Mouse (Mus musculus) limb, embryonic 15.5 days (tissue): ENCODE data around the gene Robo3. TPM values are rescaled to one million over a fixed set of nuclear protein-coding genes. Genes with fewer than 3 reads are reported as not detected.

Experiments
- ATAC-seq: fragments of 200-750 bp; cut with Nextera tagmentation; 2 replicates; pipeline ENCODE4 v1.8.0; 2017; ENCODE audit warnings: low read depth, moderate TSS enrichment; ENCODE audit not compliant: insufficient number of reproducible peaks, low FRiP score, low TSS enrichment
- H3K27ac ChIP-seq: fragments of 300-500 bp; sonication (generic); 2 replicates; pipeline ENCODE4 v1.5.1; 2015; ENCODE audit warnings: moderate library complexity, mild to moderate bottlenecking, inconsistent platforms
- H3K27me3 ChIP-seq: fragments of 300-500 bp; sonication (generic); 2 replicates; pipeline ENCODE4 v1.6.1; 2015; ENCODE audit warnings: inconsistent platforms
- H3K36me3 ChIP-seq: fragments of 300-500 bp; sonication (generic); 2 replicates; pipeline ENCODE4 v1.6.1; 2015; ENCODE audit warnings: inconsistent platforms
- H3K4me1 ChIP-seq: fragments of 300-500 bp; sonication (generic); 2 replicates; pipeline ENCODE4 v1.6.1; 2015; ENCODE audit warnings: inconsistent platforms
- H3K4me2 ChIP-seq: fragments of 300-500 bp; sonication (generic); 2 replicates; pipeline ENCODE4 v1.6.1; 2015; ENCODE audit warnings: mild to moderate bottlenecking, inconsistent platforms
- H3K4me3 ChIP-seq: fragments of 300-500 bp; sonication (generic); 2 replicates; pipeline ENCODE4 v1.5.1; 2015; ENCODE audit warnings: mild to moderate bottlenecking, inconsistent platforms
- H3K9ac ChIP-seq: fragments of 300-500 bp; sonication (generic); 2 replicates; pipeline ENCODE4 v1.6.1; 2015; ENCODE audit warnings: inconsistent platforms
- H3K9me3 ChIP-seq: fragments of 300-500 bp; sonication (generic); 2 replicates; pipeline ENCODE4 v1.6.1; 2016; ENCODE audit warnings: inconsistent platforms
- WGBS: fragments of 180-500 bp; shearing (Covaris S2); methylation state at CpG from one replicate; pipeline ENCODE4 v1.1.7; 2015; 5-methylcytosine and 5-hydroxymethylcytosine counted together
- polyA plus RNA-seq: library from polyadenylated mRNA; unstranded; fragments of >200 nt; fragmentation: Nextera tagmentation; extraction: Ambion mirVana; gene quantifications from 2 replicates; pipeline ENCODE4 v1.2.1, GENCODE M21; 2015

Gene Robo3
- polyA plus RNA-seq, 1 experiment from 2014 or later = 0.12 TPM

DNA sequence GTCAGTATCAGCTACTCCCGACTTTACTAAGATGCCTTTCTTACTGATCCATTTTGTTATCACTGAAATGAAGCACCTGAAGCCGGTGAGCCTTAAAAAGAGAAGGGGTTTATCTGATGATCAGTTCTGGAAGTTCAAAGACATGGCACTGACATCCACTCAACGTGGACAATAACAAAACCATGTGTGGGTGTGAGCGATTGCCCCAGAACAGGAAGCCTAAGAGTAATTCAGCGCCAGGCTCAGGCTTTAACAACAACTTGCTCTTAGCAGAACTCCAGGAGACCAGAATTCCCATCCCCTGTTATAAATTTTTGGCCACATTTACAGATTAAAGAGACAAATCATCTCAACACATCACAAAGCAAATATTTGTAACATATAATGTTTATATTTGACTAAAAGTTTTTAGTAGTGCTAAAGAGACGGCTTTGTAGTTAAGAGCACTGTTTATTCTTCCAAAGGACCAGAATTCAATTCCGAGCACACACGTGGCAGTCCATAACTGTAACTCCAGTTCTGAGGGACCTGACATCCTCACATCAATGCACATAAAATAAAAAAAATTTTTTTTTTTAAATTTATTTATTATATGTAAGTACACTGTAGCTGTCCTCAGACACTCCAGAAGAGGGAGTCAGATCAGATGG is 39.4 kb downstream of the Robo3 start:
- no peaks in the 10 kb centered on the region for H3K36me3 ChIP-seq
- H3K9ac ChIP-seq = no peak overlapping the region
- no peaks in the 10 kb centered on the region for H3K27me3 ChIP-seq
- ATAC-seq = no peak
- no peaks in the 10 kb centered on the region for H3K4me1 ChIP-seq
- H3K27ac ChIP-seq = no peak overlapping the region
- no peak overlapping the region for H3K4me2 ChIP-seq
- H3K9me3 ChIP-seq = no peaks in the 10 kb centered on the region
- WGBS = 61% methylated on average over 8 of the region's 8 CpGs
- H3K4me3 ChIP-seq = no peak overlapping the region

- WGBS = 82% methylated on average over 2 of the region's 2 CpGs
- no peaks in the 10 kb centered on the region for H3K9me3 ChIP-seq
- ATAC-seq = no peak
- no peaks in the 10 kb centered on the region for H3K4me1 ChIP-seq
- H3K4me2 ChIP-seq = no peak overlapping the region
- H3K9ac ChIP-seq = no peak overlapping the region
- H3K4me3 ChIP-seq = no peak overlapping the region
- no peaks in the 10 kb centered on the region for H3K36me3 ChIP-seq
- H3K27ac ChIP-seq = no peak overlapping the region
- peaks cover 5% of the 10 kb centered on the region for H3K27me3 ChIP-seq
Measured at GRCm38 (mm10) chr9:37392071-37392470, 41.0 kb downstream of the Robo3 start.

- Histone ChIP-seq H3K27me3 (peaks cover 11% of the 10 kb centered on the region), H3K4me2 (no peak overlapping the region), H3K9ac (no peak overlapping the region), H3K4me1 (no peaks in the 10 kb centered on the region), H3K36me3 (no peaks in the 10 kb centered on the region), H3K4me3 (no peak overlapping the region), H3K27ac (no peak overlapping the region), H3K9me3 (no peaks in the 10 kb centered on the region)
- WGBS = 71% methylated on average over 2 of the region's 2 CpGs
- no peak for ATAC-seq
Measured at GRCm38 (mm10) chr9:37390891-37391290, 42.2 kb downstream of the Robo3 start.

DNA sequence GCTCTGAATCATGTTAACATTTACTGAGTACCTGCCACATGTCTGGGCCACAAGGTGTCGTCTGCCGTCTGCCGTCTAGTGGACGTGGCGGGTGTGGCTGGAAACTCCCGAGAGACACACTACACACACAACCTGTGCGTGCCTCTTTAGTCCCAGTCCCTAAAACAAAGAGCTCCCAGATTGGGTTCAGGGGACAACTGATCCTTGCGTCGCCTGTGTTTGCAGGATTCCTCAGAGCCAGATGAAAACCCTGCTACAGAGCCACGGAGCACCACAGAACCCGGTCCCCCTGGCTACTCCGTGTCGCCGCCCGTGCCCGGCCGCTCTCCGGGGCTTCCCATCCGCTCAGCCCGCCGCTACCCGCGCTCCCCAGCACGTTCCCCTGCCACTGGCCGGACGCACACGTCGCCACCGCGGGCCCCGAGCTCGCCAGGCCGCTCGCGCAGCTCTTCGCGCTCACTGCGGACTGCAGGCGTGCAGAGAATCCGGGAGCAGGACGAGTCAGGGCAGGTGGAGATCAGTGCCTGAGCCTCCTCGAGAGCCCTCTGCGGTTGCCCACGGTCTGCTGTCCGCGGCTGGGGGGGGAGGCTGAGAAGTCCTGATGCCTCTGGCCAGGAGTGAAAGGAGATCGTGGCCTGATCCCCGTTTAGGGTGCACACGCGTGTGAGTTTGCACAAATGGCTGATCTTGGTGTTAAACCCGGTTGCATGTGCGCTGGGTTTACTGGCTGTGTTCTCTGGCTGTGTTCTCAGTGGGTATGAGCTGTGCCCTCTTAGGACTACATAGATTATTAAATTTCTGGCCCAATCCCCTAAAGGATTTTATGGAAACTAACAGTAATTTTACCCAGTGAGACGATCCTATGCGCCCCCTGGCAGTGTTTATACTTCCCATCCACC is 48.5 kb downstream of the Robo3 start:
- peak overlapping the region; percentile 44 for H3K4me3 ChIP-seq
- H3K36me3 ChIP-seq = no peaks in the 10 kb centered on the region
- H3K4me2 ChIP-seq = peak overlapping the region; percentile 91
- H3K9me3 ChIP-seq = no peaks in the 10 kb centered on the region
- H3K9ac ChIP-seq = peak overlapping the region; percentile 49
- H3K27ac ChIP-seq = no peak overlapping the region
- peaks cover 8% of the 10 kb centered on the region for H3K4me1 ChIP-seq
- H3K27me3 ChIP-seq = peaks cover 34% of the 10 kb centered on the region
- ATAC-seq = peak; percentile 55; the same call in 1 of the 2 replicates
- 4% methylated on average over 54 of the region's 54 CpGs for WGBS

GRCm38 (mm10) chr9:37383161-37383560 is 49.9 kb downstream of the Robo3 start:
- H3K27me3 ChIP-seq = peaks cover 34% of the 10 kb centered on the region
- H3K4me1 ChIP-seq = peaks cover 8% of the 10 kb centered on the region
- no peak overlapping the region for H3K4me3 ChIP-seq
- no peaks in the 10 kb centered on the region for H3K36me3 ChIP-seq
- H3K9ac ChIP-seq = no peak overlapping the region
- no peaks in the 10 kb centered on the region for H3K9me3 ChIP-seq
- ATAC-seq = no peak
- WGBS = 88% methylated on average over 6 of the region's 6 CpGs
- H3K4me2 ChIP-seq = no peak overlapping the region
- H3K27ac ChIP-seq = no peak overlapping the region

DNA sequence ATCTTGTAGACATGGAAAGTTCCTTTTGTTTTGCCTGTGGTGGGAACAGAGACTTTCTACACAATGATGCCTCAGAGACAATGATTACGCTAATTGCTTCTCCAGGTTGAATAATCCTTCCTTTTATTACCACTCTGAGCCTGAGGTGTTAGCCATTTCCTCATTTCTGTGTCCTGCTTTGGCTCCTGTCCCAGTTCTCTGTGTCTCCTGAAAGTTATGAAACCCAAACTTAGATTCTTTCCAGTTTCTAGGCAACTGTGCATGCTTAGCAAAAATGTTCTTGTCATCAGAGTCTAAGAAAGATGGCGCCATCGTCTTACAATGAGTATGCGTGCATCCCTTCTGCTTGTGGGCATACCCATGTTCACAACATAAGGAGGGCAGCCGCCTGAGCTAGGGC is 57.3 kb downstream of the Robo3 start:
- no peak overlapping the region for H3K4me2 ChIP-seq
- no peaks in the 10 kb centered on the region for H3K27me3 ChIP-seq
- H3K4me1 ChIP-seq = no peaks in the 10 kb centered on the region
- no peaks in the 10 kb centered on the region for H3K9me3 ChIP-seq
- H3K9ac ChIP-seq = no peak overlapping the region
- H3K36me3 ChIP-seq = no peaks in the 10 kb centered on the region
- H3K4me3 ChIP-seq = no peak overlapping the region
- 86% methylated on average over 5 of the region's 5 CpGs for WGBS
- no peak overlapping the region for H3K27ac ChIP-seq
- ATAC-seq = no peak

GRCm38 (mm10) chr9:37371232-37371801 is 61.7 kb downstream of the Robo3 start:
- Histone ChIP-seq H3K9ac (no peak overlapping the region), H3K27me3 (no peaks in the 10 kb centered on the region), H3K4me1 (no peaks in the 10 kb centered on the region), H3K36me3 (no peaks in the 10 kb centered on the region), H3K4me3 (no peak overlapping the region), H3K27ac (no peak overlapping the region), H3K4me2 (no peak overlapping the region), H3K9me3 (no peaks in the 10 kb centered on the region)
- ATAC-seq = no peak
- WGBS = 66% methylated on average over 7 of the region's 7 CpGs

GRCm38 (mm10) chr9:37368860-37369259 is 64.2 kb downstream of the Robo3 start:
- Histone ChIP-seq H3K4me2 (no peak overlapping the region), H3K9me3 (no peaks in the 10 kb centered on the region), H3K4me1 (no peaks in the 10 kb centered on the region), H3K27me3 (no peaks in the 10 kb centered on the region), H3K27ac (no peak overlapping the region; the same call in 1 of the 2 replicates), H3K4me3 (no peak overlapping the region), H3K36me3 (no peaks in the 10 kb centered on the region), H3K9ac (no peak overlapping the region)
- WGBS = 70% methylated on average over 8 of the region's 8 CpGs
- no peak for ATAC-seq

- no peaks in the 10 kb centered on the region for H3K27me3 ChIP-seq
- ATAC-seq = no peak
- no peak overlapping the region for H3K4me3 ChIP-seq
- no peaks in the 10 kb centered on the region for H3K4me1 ChIP-seq
- no peak overlapping the region for H3K9ac ChIP-seq
- WGBS = 63% methylated on average over 11 of the region's 11 CpGs
- H3K27ac ChIP-seq = no peak overlapping the region; the same call in 1 of the 2 replicates
- no peaks in the 10 kb centered on the region for H3K9me3 ChIP-seq
- H3K36me3 ChIP-seq = no peaks in the 10 kb centered on the region
- H3K4me2 ChIP-seq = no peak overlapping the region
Measured at GRCm38 (mm10) chr9:37368081-37368830, 64.8 kb downstream of the Robo3 start.

- no peak within 1 kb of the TSS for H3K4me3 ChIP-seq
- H3K9me3 ChIP-seq = no peaks in the 10 kb centered on the region
- H3K4me2 ChIP-seq = no peak within 1 kb of the TSS
- H3K27me3 ChIP-seq = no peaks in the 10 kb centered on the region
- no peak within 1 kb of the TSS for H3K27ac ChIP-seq
- whole genome bisulfite sequencing = 81% methylated on average over 17 of the region's 17 CpGs
- no peaks in the 10 kb centered on the region for H3K4me1 ChIP-seq
- H3K36me3 ChIP-seq = no peaks in the 10 kb centered on the region
- no peak within 1 kb of the TSS for H3K9ac ChIP-seq
- ATAC-seq = no peak
Measured at GRCm38 (mm10) chr9:37367301-37368080, 65.6 kb downstream of the Robo3 start, which contains the start of gene Hepacam. Hepacam (plus strand) TSS chr9:37367351.

DNA sequence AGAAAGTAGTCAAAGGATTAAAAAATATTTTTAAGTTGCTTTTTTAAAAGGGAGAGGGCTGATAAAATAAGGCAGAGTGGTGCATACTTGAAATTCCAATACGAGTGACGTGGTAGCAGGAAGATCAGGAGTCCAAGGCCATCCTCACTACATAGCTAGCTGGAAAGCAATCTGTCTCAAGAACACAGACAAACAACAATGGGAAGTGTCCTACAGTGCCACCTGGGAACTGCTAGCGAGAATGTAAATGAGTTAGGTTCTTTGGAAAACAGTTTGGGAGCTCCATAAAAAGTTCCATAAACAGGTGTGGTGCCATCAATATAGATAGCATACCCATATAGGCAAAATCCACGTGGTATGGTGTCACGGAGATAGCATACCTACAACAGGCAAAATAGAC is 67.3 kb downstream of the Robo3 start:
- Histone ChIP-seq H3K4me1 (no peaks in the 10 kb centered on the region), H3K27me3 (no peaks in the 10 kb centered on the region), H3K9ac (no peak overlapping the region), H3K4me2 (no peak overlapping the region), H3K4me3 (no peak overlapping the region), H3K9me3 (no peaks in the 10 kb centered on the region), H3K27ac (no peak overlapping the region), H3K36me3 (no peaks in the 10 kb centered on the region)
- WGBS = 57% methylated on average over 5 of the region's 5 CpGs
- no peak for ATAC-seq
